Comparison of ENCODE assay signal across 8 mouse cellular contexts in the genomic region with DNA sequence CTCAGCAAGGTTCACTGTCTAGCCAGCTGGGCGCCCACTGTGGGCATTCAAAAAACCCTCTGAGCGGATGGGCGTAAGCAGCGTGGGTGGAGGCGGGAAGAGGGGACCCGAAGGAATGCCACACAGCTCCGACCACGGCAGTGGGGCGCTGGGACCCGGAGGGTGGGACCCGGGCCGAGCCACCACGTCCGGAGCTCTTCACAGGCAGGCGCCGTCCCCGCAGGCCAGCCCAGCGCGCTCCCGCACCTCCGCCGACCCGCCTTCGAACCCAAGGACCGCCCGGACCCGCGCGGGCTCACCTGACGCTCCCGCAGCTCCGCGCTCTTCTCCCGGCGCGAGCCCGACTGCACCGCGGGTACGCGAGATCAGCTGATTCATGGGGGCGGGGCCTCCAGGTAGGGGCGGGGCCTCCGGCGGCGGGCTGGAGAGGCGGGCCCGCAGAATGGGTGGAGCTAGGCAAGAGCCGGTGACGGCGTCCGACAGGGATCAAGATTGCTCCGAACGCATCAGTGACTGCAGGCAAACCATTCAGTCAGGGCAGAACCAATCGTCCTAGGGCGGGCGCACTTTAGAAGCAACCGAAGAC. TPM values are rescaled to one million over a fixed set of nuclear protein-coding genes. Genes with fewer than 3 reads are reported as not detected.
DNase-seq lines count a peak whose midpoint lies in the region; ATAC-seq and TF ChIP-seq lines count a peak whose summit lies in the region.

Gene Als2 (minus strand): TSS at position 376 of the 586 bp plus-strand sequence.

- peak; percentile 97 for ATAC-seq in embryonic facial prominence, embryonic 15.5 days (ENCODE audit: insufficient number of reproducible peaks, low FRiP score, low TSS enrichment, low read depth)
- ATAC-seq in limb, embryonic 14.5 days (ENCODE audit: low FRiP score, low read depth), result peak; percentile 100
- peak; percentile 98 for ATAC-seq in midbrain, postnatal 0 days (ENCODE audit: low FRiP score)

- no peaks in the 10 kb centered on the region for H3K9me3 ChIP-seq in embryonic facial prominence, embryonic 15.5 days (replicated peaks)
- no peaks in the 10 kb centered on the region for H3K9me3 ChIP-seq in limb, embryonic 14.5 days (ENCODE audit: control insufficient read depth, low read length)
- H3K9me3 ChIP-seq in midbrain, postnatal 0 days (ENCODE audit: low read length), result no peaks in the 10 kb centered on the region

- H3K27ac ChIP-seq in bone marrow, adult 2 months (ENCODE audit: control insufficient read depth, insufficient read depth, low read depth, low read length, poor library complexity), result peak within 1 kb of the TSS; percentile 23
- peak within 1 kb of the TSS; percentile 76 for H3K27ac ChIP-seq in embryonic facial prominence, embryonic 15.5 days (replicated peaks)
- peak within 1 kb of the TSS; percentile 65; the same call in 1 of the 2 replicates for H3K27ac ChIP-seq in limb, embryonic 14.5 days (replicated peaks; ENCODE audit: low read depth, low read length)
- H3K27ac ChIP-seq in midbrain, postnatal 0 days (ENCODE audit: low read depth, low read length), result peak within 1 kb of the TSS; percentile 65

- peak within 1 kb of the TSS; percentile 56 for H3K4me3 ChIP-seq in bone marrow, adult 2 months (replicated peaks; ENCODE audit: control insufficient read depth, low read depth, low read length)
- peak within 1 kb of the TSS; percentile 91 for H3K4me3 ChIP-seq in embryonic facial prominence, embryonic 15.5 days (replicated peaks)
- H3K4me3 ChIP-seq in limb, embryonic 14.5 days (replicated peaks; ENCODE audit: low read length), result peak within 1 kb of the TSS; percentile 82
- H3K4me3 ChIP-seq in midbrain, postnatal 0 days (ENCODE audit: low read depth, low read length), result peak within 1 kb of the TSS; percentile 76

- peak; percentile 98 for DNase-seq in 416B (ENCODE audit: low read depth)
- peak; percentile 97 for DNase-seq in heart, adult 8-10 months (ENCODE audit: low spot score)
- peak; percentile 99 for DNase-seq in kidney, adult 9 months
- peak; percentile 99 for DNase-seq in limb, embryonic 14.5 days (ENCODE audit: low spot score)
- peak; percentile 99 for DNase-seq in midbrain, postnatal 0 days (ENCODE audit: low spot score)
- DNase-seq in spleen, postnatal 14 days (ENCODE audit: low spot score in 2 of 2), result peak; percentile 98 to 99

- peak; percentile 77; the same call in 1 of the 2 replicates for TF ChIP-seq POLR2A in bone marrow, adult 2 months (IDR thresholded peaks at IDR 0.05; ENCODE audit: borderline replicate concordance, control insufficient read depth, low read depth, low read length)
- TF ChIP-seq POLR2A in limb, embryonic 14.5 days (IDR thresholded peaks at IDR 0.05; ENCODE audit: borderline replicate concordance, extremely low read depth, insufficient read depth, insufficient read length), result peak; percentile 80; the same call in 1 of the 2 replicates

- H3K27me3 ChIP-seq in embryonic facial prominence, embryonic 15.5 days, result no peaks in the 10 kb centered on the region
- H3K27me3 ChIP-seq in limb, embryonic 14.5 days (ENCODE audit: control insufficient read depth, insufficient read depth, low read length), result no peaks in the 10 kb centered on the region
- no peaks in the 10 kb centered on the region for H3K27me3 ChIP-seq in midbrain, postnatal 0 days (ENCODE audit: insufficient read depth, low read length)

- under 1% methylated on average over 58 of the region's 58 CpGs for WGBS in bone marrow, adult 2 months
- WGBS in embryonic facial prominence, embryonic 15.5 days, result under 1% methylated on average over 47 of the region's 58 CpGs
- under 1% methylated on average over 36 of the region's 58 CpGs for WGBS in limb, embryonic 14.5 days
- under 1% methylated on average over 51 of the region's 58 CpGs for WGBS in midbrain, postnatal 0 days

- peak within 1 kb of the TSS; percentile 65 for H3K9ac ChIP-seq in embryonic facial prominence, embryonic 15.5 days
- peak within 1 kb of the TSS; percentile 73 for H3K9ac ChIP-seq in limb, embryonic 14.5 days (ENCODE audit: low read depth, low read length, severe bottlenecking)
- H3K9ac ChIP-seq in midbrain, postnatal 0 days (replicated peaks; ENCODE audit: low read length, poor library complexity, severe bottlenecking), result peak within 1 kb of the TSS; percentile 81

- no peaks in the 10 kb centered on the region for H3K36me3 ChIP-seq in embryonic facial prominence, embryonic 15.5 days
- no peaks in the 10 kb centered on the region for H3K36me3 ChIP-seq in limb, embryonic 14.5 days (ENCODE audit: control insufficient read depth, insufficient read depth, low read length)
- H3K36me3 ChIP-seq in midbrain, postnatal 0 days (ENCODE audit: insufficient read depth, low read length), result no peaks in the 10 kb centered on the region

- H3K4me1 ChIP-seq in bone marrow, adult 2 months (ENCODE audit: control insufficient read depth, insufficient read depth, low read length), result no peaks in the 10 kb centered on the region
- H3K4me1 ChIP-seq in embryonic facial prominence, embryonic 15.5 days, result 0 out of 2 replicates have a peak, but pooled peaks cover 4% of the 10 kb centered on the region
- H3K4me1 ChIP-seq in limb, embryonic 14.5 days (ENCODE audit: control insufficient read depth, insufficient read depth, low read length), result 0 out of 2 replicates have a peak, but pooled peaks cover 3% of the 10 kb centered on the region
- H3K4me1 ChIP-seq in midbrain, postnatal 0 days (ENCODE audit: insufficient read depth, low read length), result no peaks in the 10 kb centered on the region

- peak within 1 kb of the TSS; percentile 74 for H3K4me2 ChIP-seq in embryonic facial prominence, embryonic 15.5 days (replicated peaks)
- peak within 1 kb of the TSS; percentile 78 for H3K4me2 ChIP-seq in limb, embryonic 14.5 days (replicated peaks; ENCODE audit: low read depth, low read length, severe bottlenecking)
- H3K4me2 ChIP-seq in midbrain, postnatal 0 days (ENCODE audit: low read depth, low read length, poor library complexity, severe bottlenecking), result peak within 1 kb of the TSS; percentile 69

- no peak for TF ChIP-seq CTCF in bone marrow, adult 2 months (IDR thresholded peaks at IDR 0.05; ENCODE audit: control insufficient read depth, insufficient read depth, low read length)
- peak; percentile 36 for TF ChIP-seq CTCF in midbrain, postnatal 0 days (IDR thresholded peaks at IDR 0.05)

RNA-seq across cellular contexts. Expression of gene Als2, which starts in this region (rescaled TPM):
- 2.1 and 8.0 TPM in 2 replicates for polyA plus RNA-seq in bone marrow, adult 2 months (2011; ENCODE audit: insufficient read depth, insufficient read length, low replicate concordance, missing spikeins)
- 7.6 and 8.8 TPM in 2 replicates for polyA plus RNA-seq in embryonic facial prominence, embryonic 15.5 days (2015; fragmentation: Nextera tagmentation; extraction: Ambion mirVana)
- total RNA-seq in heart, adult 8-10 months (2022), result 10 to 100 TPM; 10.6 to 10.9 (median 10.7) TPM
- polyA plus RNA-seq in limb, embryonic 14.5 days (2012; rRNA removed), result 8.1 and 8.2 TPM in 2 replicates
- 8.1 and 9.6 TPM in 2 replicates for polyA plus RNA-seq in limb, embryonic 14.5 days (2014; fragmentation: Nextera tagmentation; extraction: Ambion mirVana)
- 37.7 and 39.8 TPM in 2 replicates for total RNA-seq in midbrain, postnatal 0 days (2014; rRNA removed)
- 12.3 and 13.2 TPM in 2 replicates for polyA plus RNA-seq in midbrain, postnatal 0 days (2015; fragmentation: Nextera tagmentation; extraction: Ambion mirVana)

Comparison
In these comparisons a context has a peak if more than half of its experiments do, and no peak if none do; other contexts are left out.
1. Peak in every context shown above with its lines: DNase-seq, ATAC-seq, H3K4me3 ChIP-seq and H3K27ac ChIP-seq.
2. H3K27ac ChIP-seq: peak in every context shown above with its lines; median percentile 76 in embryonic facial prominence, embryonic 15.5 days; 65 in limb, embryonic 14.5 days; 65 in midbrain, postnatal 0 days; 23 in bone marrow, adult 2 months.